Mouse (Mus musculus): ENCODE results near the gene Tmem150c. TPM values are rescaled to one million over a fixed set of nuclear protein-coding genes. Genes with fewer than 3 reads are reported as not detected.

Gene Tmem150c
- total and polyA plus RNA-seq, 2 experiments = 0.07 TPM; not detected in 1

GRCm38 (mm10) chr5:100166591-100167491 is 7.2 kb upstream of the Tmem150c start:
- Histone ChIP-seq H3K27me3 (ENCODE audit: control insufficient read depth, insufficient read depth, low read length) (no peaks in the 10 kb centered on the region), H3K79me2 (ENCODE audit: control insufficient read depth, insufficient read depth, low read length) (no peaks in the 10 kb centered on the region), H3K9ac (ENCODE audit: low read depth, low read length) (no peak overlapping the region), H3K4me3 (ENCODE audit: insufficient read depth, low read depth, low read length) (no peak overlapping the region), H3K4me1 (ENCODE audit: control insufficient read depth, insufficient read depth, low read length) (no peaks in the 10 kb centered on the region), H3K36me3 (ENCODE audit: control insufficient read depth, insufficient read depth, low read length) (no peaks in the 10 kb centered on the region), H3K27ac (replicated peaks; ENCODE audit: insufficient read depth, low read depth, low read length) (no peak overlapping the region)
- no peak for DNase-seq (ENCODE audit: extremely low read depth, low read depth, low spot score)
- 49% methylated on average over 14 of the region's 14 CpGs for WGBS
- TF ChIP-seq CTCF (IDR thresholded peaks at IDR 0.05; ENCODE audit: low read depth, low read length) = peak; percentile 73
- TF ChIP-seq POLR2A (IDR thresholded peaks at IDR 0.05; ENCODE audit: extremely low read depth, insufficient read depth, low read length) = no peak

- Histone ChIP-seq H3K4me1 (ENCODE audit: control insufficient read depth, insufficient read depth, low read length) (no peaks in the 10 kb centered on the region), H3K4me3 (ENCODE audit: insufficient read depth, low read depth, low read length) (no peak overlapping the region), H3K27ac (replicated peaks; ENCODE audit: insufficient read depth, low read depth, low read length) (no peak overlapping the region), H3K9ac (ENCODE audit: low read depth, low read length) (no peak overlapping the region), H3K27me3 (ENCODE audit: control insufficient read depth, insufficient read depth, low read length) (peaks cover 3% of the 10 kb centered on the region; the same call in 1 of the 2 replicates), H3K36me3 (ENCODE audit: control insufficient read depth, insufficient read depth, low read length) (no peaks in the 10 kb centered on the region), H3K79me2 (ENCODE audit: control insufficient read depth, insufficient read depth, low read length) (no peaks in the 10 kb centered on the region)
- TF ChIP-seq CTCF (IDR thresholded peaks at IDR 0.05; ENCODE audit: low read depth, low read length) = no peak
- no peak for TF ChIP-seq POLR2A (IDR thresholded peaks at IDR 0.05; ENCODE audit: extremely low read depth, insufficient read depth, low read length)
- no peak for DNase-seq (ENCODE audit: extremely low read depth, low read depth, low spot score)
- WGBS = 66% methylated on average over 7 of the region's 7 CpGs
Measured at GRCm38 (mm10) chr5:100163368-100163767, 3.8 kb upstream of the Tmem150c start.

GRCm38 (mm10) chr5:100162857-100163256 is 3.2 kb upstream of the Tmem150c start:
- H3K4me3 ChIP-seq (ENCODE audit: insufficient read depth, low read depth, low read length) = no peak overlapping the region
- TF ChIP-seq POLR2A (IDR thresholded peaks at IDR 0.05; ENCODE audit: extremely low read depth, insufficient read depth, low read length) (no peak), CTCF (IDR thresholded peaks at IDR 0.05; ENCODE audit: low read depth, low read length) (no peak)
- H3K79me2 ChIP-seq (ENCODE audit: control insufficient read depth, insufficient read depth, low read length) = no peaks in the 10 kb centered on the region
- H3K27me3 ChIP-seq (ENCODE audit: control insufficient read depth, insufficient read depth, low read length) = peaks cover 3% of the 10 kb centered on the region; the same call in 1 of the 2 replicates
- H3K27ac ChIP-seq (replicated peaks; ENCODE audit: insufficient read depth, low read depth, low read length) = no peak overlapping the region
- no peak for DNase-seq (ENCODE audit: extremely low read depth, low read depth, low spot score)
- H3K9ac ChIP-seq (ENCODE audit: low read depth, low read length) = no peak overlapping the region
- H3K4me1 ChIP-seq (ENCODE audit: control insufficient read depth, insufficient read depth, low read length) = no peaks in the 10 kb centered on the region
- no peaks in the 10 kb centered on the region for H3K36me3 ChIP-seq (ENCODE audit: control insufficient read depth, insufficient read depth, low read length)
- 57% methylated on average over 3 of the region's 3 CpGs for WGBS

- no peak overlapping the region for H3K27ac ChIP-seq (replicated peaks; ENCODE audit: insufficient read depth, low read depth, low read length)
- TF ChIP-seq POLR2A (IDR thresholded peaks at IDR 0.05; ENCODE audit: extremely low read depth, insufficient read depth, low read length) (no peak), CTCF (IDR thresholded peaks at IDR 0.05; ENCODE audit: low read depth, low read length) (no peak)
- H3K4me1 ChIP-seq (ENCODE audit: control insufficient read depth, insufficient read depth, low read length) = no peaks in the 10 kb centered on the region
- no peak overlapping the region for H3K9ac ChIP-seq (ENCODE audit: low read depth, low read length)
- no peak for DNase-seq (ENCODE audit: extremely low read depth, low read depth, low spot score)
- no peak overlapping the region for H3K4me3 ChIP-seq (ENCODE audit: insufficient read depth, low read depth, low read length)
- peaks cover 3% of the 10 kb centered on the region; the same call in 1 of the 2 replicates for H3K27me3 ChIP-seq (ENCODE audit: control insufficient read depth, insufficient read depth, low read length)
- H3K79me2 ChIP-seq (ENCODE audit: control insufficient read depth, insufficient read depth, low read length) = no peaks in the 10 kb centered on the region
- WGBS = 80% methylated on average over 1 of the region's 1 CpGs
- H3K36me3 ChIP-seq (ENCODE audit: control insufficient read depth, insufficient read depth, low read length) = no peaks in the 10 kb centered on the region
Measured at GRCm38 (mm10) chr5:100162053-100162452, 2.4 kb upstream of the Tmem150c start.

- DNase-seq (ENCODE audit: extremely low read depth, low read depth, low spot score) = peak; percentile 4
- Histone ChIP-seq H3K4me3 (ENCODE audit: insufficient read depth, low read depth, low read length) (peak overlapping the region; percentile 61), H3K36me3 (ENCODE audit: control insufficient read depth, insufficient read depth, low read length) (no peaks in the 10 kb centered on the region), H3K27me3 (ENCODE audit: control insufficient read depth, insufficient read depth, low read length) (peaks cover 3% of the 10 kb centered on the region; the same call in 1 of the 2 replicates), H3K79me2 (ENCODE audit: control insufficient read depth, insufficient read depth, low read length) (no peaks in the 10 kb centered on the region), H3K9ac (ENCODE audit: low read depth, low read length) (peak overlapping the region; percentile 55), H3K4me1 (ENCODE audit: control insufficient read depth, insufficient read depth, low read length) (no peaks in the 10 kb centered on the region), H3K27ac (replicated peaks; ENCODE audit: insufficient read depth, low read depth, low read length) (no peak overlapping the region)
- TF ChIP-seq POLR2A (IDR thresholded peaks at IDR 0.05; ENCODE audit: extremely low read depth, insufficient read depth, low read length) = no peak
- TF ChIP-seq CTCF (IDR thresholded peaks at IDR 0.05; ENCODE audit: low read depth, low read length) = no peak
- WGBS = under 1% methylated on average over 76 of the region's 101 CpGs
Measured at GRCm38 (mm10) chr5:100158791-100159637, 594 bp downstream of the Tmem150c start.
